Mouse (Mus musculus) lung, postnatal 0 days (tissue): ENCODE data around the gene Serpine1.

Source experiments
- CTCF ChIP-seq: IDR thresholded peaks from 2 replicates; pipeline ENCODE4 v1.5.1; 2016; ENCODE audit warnings: antibody characterized with exemption, mild to moderate bottlenecking
- EP300 ChIP-seq: IDR thresholded peaks from 2 replicates; pipeline ENCODE4 v1.6.1; 2016; ENCODE audit warnings: antibody characterized with exemption, mild to moderate bottlenecking, control low read depth

GRCm38 (mm10) chr5:137012401-137012950 lies 59.6 kb downstream of the Serpine1 start:
- TF ChIP-seq EP300: no peak
- no peak for TF ChIP-seq CTCF
